Mouse (Mus musculus): ENCODE results near the gene Rheb.
"Not testable (repeated sequence)": the region's sequence is repeated elsewhere in the genome, so short reads cannot be mapped to it uniquely, and the experiment has no call there.

Rheb gene

GRCm38 (mm10) chr5:24800416-24800815, 42.0 kb downstream of the Rheb start:
- no peak for ATAC-seq (ENCODE audit: insufficient number of reproducible peaks, low FRiP score, low TSS enrichment)

- no peak for ATAC-seq (ENCODE audit: insufficient number of reproducible peaks, low FRiP score, low TSS enrichment)
Observed at GRCm38 (mm10) chr5:24798639-24799038, 43.8 kb downstream of the Rheb start.

- ATAC-seq (ENCODE audit: insufficient number of reproducible peaks, low FRiP score, low TSS enrichment) = no peak
Observed at GRCm38 (mm10) chr5:24797858-24798257, 44.6 kb downstream of the Rheb start.

- no peak for ATAC-seq (ENCODE audit: insufficient number of reproducible peaks, low FRiP score, low TSS enrichment)
Observed at GRCm38 (mm10) chr5:24792961-24793360, 49.5 kb downstream of the Rheb start.

GRCm38 (mm10) chr5:24782957-24783356, 59.5 kb downstream of the Rheb start:
- ATAC-seq (ENCODE audit: insufficient number of reproducible peaks, low FRiP score, low TSS enrichment) = no peak

GRCm38 (mm10) chr5:24781048-24781447, 61.4 kb downstream of the Rheb start:
- no peak for ATAC-seq (ENCODE audit: insufficient number of reproducible peaks, low FRiP score, low TSS enrichment)

GRCm38 (mm10) chr5:24779881-24780512, 62.4 kb downstream of the Rheb start:
- ATAC-seq (ENCODE audit: insufficient number of reproducible peaks, low FRiP score, low TSS enrichment) = peak; percentile 66; the same call in 1 of the 2 replicates

- no peak for ATAC-seq (ENCODE audit: insufficient number of reproducible peaks, low FRiP score, low TSS enrichment)
Observed at GRCm38 (mm10) chr5:24779321-24779720, 63.1 kb downstream of the Rheb start.

GRCm38 (mm10) chr5:24778843-24779140, 63.6 kb downstream of the Rheb start:
- no peak for ATAC-seq (ENCODE audit: insufficient number of reproducible peaks, low FRiP score, low TSS enrichment)

GRCm38 (mm10) chr5:24778082-24778842, 64.2 kb downstream of the Rheb start:
- no peak for ATAC-seq (ENCODE audit: insufficient number of reproducible peaks, low FRiP score, low TSS enrichment)

GRCm38 (mm10) chr5:24776681-24777080, 65.7 kb downstream of the Rheb start:
- no peak for ATAC-seq (ENCODE audit: insufficient number of reproducible peaks, low FRiP score, low TSS enrichment)

- not testable (repeated sequence) for ATAC-seq (ENCODE audit: insufficient number of reproducible peaks, low FRiP score, low TSS enrichment)
Observed at GRCm38 (mm10) chr5:24774549-24774948, 67.9 kb downstream of the Rheb start.

GRCm38 (mm10) chr5:24757816-24758215, 84.6 kb downstream of the Rheb start, which contains the start of gene Crygn:
Crygn (minus strand) TSS chr5:24758008.
- ATAC-seq (ENCODE audit: insufficient number of reproducible peaks, low FRiP score, low TSS enrichment) = no peak

- ATAC-seq (ENCODE audit: insufficient number of reproducible peaks, low FRiP score, low TSS enrichment) = no peak
Observed at GRCm38 (mm10) chr5:24756931-24757330, 85.5 kb downstream of the Rheb start.
